Mouse (Mus musculus): ENCODE measurements around the gene Gnb5.

GRCm38 (mm10) chr9:75280814-75281213, 25.3 kb upstream of the Gnb5 start:
- TF ChIP-seq CTCF (IDR thresholded peaks at IDR 0.05; ENCODE audit: control insufficient read depth, insufficient read depth, low read length) (peak; percentile 64), POLR2A (IDR thresholded peaks at IDR 0.05; ENCODE audit: borderline replicate concordance, control insufficient read depth, low read depth, low read length) (no peak)

Data from bone marrow, adult 2 months (tissue).